Mouse (Mus musculus) lung, adult 2 months (tissue): ENCODE data around the gene Elf5.

Experiments
- CTCF ChIP-seq: fragments of 200-500 bp; IDR thresholded peaks from 2 replicates; pipeline ENCODE4 v1.5.1; 2011; ENCODE audit warnings: mild to moderate bottlenecking, low read length, control low read depth; ENCODE audit not compliant: insufficient read depth
- POLR2A ChIP-seq: fragments of 200-500 bp; IDR thresholded peaks from 2 replicates; pipeline ENCODE4 v1.6.1; 2011; ENCODE audit warnings: low read depth, mild to moderate bottlenecking, control low read depth, low read length, borderline replicate concordance; ENCODE audit errors: extremely low read depth

DNA sequence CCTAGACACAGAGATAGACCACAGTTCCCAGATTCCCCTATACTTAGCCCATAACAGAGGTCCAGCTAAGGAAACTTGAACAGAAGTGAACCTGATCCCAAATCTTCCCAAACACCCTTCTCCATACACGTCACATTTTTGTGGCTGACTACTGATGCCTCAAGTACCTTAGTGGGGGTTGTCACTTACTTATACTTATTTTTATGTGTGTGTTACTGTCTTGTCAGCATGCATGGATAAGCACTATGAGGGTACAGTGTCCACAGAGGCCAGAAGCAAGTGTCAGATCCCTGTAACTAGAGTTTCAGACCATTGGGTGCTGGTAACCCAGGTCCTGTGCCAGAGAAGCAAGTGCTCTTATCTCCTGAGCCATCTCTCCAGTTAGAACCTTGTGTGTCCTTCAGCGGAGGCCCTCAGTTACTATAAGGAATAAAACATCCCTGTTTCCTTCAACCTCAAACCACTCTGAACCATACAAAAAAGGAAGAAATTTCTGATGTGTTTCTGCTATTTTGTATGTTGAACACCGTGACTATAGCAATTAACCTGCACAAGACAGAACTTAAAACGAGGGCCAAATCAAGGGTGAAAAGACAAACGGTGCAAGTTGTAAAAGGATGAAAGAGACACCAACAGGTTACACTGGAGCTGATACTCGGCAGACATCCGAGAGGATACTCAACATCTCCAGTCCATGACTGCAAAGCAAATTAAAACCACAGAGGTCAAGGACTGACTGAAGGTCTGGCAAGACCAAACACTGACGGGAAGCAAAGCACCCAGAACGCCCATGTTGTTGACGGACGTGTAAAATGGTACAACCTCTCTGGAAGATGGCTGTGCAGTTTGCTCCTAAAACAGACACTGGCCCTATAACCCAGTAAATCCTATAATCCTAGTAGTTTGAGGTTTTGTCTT is 70.1 kb downstream of the Elf5 start:
- TF ChIP-seq CTCF (no peak), POLR2A (no peak)
